Mouse (Mus musculus) megakaryocyte, embryonic 14.5 days (primary cell): Measurements from ENCODE around the gene Ankdd1b. TPM values are rescaled to one million over a fixed set of nuclear protein-coding genes. Genes with fewer than 3 reads are reported as not detected.

Experiments used
- H3K27me3 ChIP-seq: replicated peaks from 2 replicates; pipeline ENCODE3; 2012; ENCODE audit warnings: inconsistent platforms
- H3K36me3 ChIP-seq: replicated peaks from 2 replicates; pipeline ENCODE3; 2012; ENCODE audit warnings: low read length, inconsistent platforms, mixed read lengths
- H3K4me1 ChIP-seq: 2 replicates; pipeline ENCODE4 v1.6.1; 2012; ENCODE audit warnings: inconsistent platforms
- H3K4me3 ChIP-seq: replicated peaks from 2 replicates; pipeline ENCODE3; 2012; ENCODE audit warnings: moderate library complexity, mild to moderate bottlenecking, inconsistent platforms
- H3K9me3 ChIP-seq: 2 replicates; pipeline ENCODE4 v1.6.1; 2012; ENCODE audit warnings: inconsistent platforms
- FLI1 ChIP-seq: IDR thresholded peaks from 2 replicates; pipeline ENCODE4 v1.6.1; 2012; ENCODE audit warnings: low read length, inconsistent platforms, mixed read lengths
- GATA1 ChIP-seq: IDR thresholded peaks from 3 replicates; pipeline ENCODE4 v1.6.1; 2012; ENCODE audit warnings: mixed read lengths, low read length, inconsistent platforms, borderline replicate concordance
- polyA plus RNA-seq: library from polyadenylated mRNA; stranded (reverse); fragments of >175 nt; gene quantifications from 2 replicates; pipeline ENCODE4 v1.2.3, GENCODE M21; 2012; ENCODE audit warnings: low replicate concordance; ENCODE audit not compliant: insufficient read depth

Ankdd1b gene
- polyA plus RNA-seq, 1 experiment, result not detected

DNA sequence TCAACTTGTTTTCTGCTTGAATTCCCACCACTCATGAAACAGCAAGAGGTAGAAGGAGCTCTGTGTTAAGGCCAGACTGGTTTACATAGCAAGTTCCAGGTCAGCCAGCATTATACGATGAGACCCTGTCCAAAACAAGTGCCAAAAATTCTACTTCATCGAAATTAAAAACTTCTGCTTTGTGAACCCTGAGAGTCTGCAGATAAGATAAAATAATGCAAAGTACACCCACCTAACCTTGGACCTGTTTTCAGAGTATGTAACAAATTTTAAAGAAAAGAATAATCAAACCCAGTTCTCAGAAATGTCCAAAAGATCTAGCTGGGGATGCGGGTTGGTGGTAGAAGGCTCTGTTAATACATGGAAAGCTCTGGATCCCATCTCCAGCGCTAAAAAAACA lies 12.4 kb downstream of the Ankdd1b start:
- Histone ChIP-seq H3K36me3 (no peaks in the 10 kb centered on the region), H3K4me1 (no peaks in the 10 kb centered on the region), H3K9me3 (no peaks in the 10 kb centered on the region), H3K4me3 (no peak overlapping the region), H3K27me3 (peaks cover 12% of the 10 kb centered on the region)
- TF ChIP-seq FLI1 (no peak), GATA1 (no peak)

DNA sequence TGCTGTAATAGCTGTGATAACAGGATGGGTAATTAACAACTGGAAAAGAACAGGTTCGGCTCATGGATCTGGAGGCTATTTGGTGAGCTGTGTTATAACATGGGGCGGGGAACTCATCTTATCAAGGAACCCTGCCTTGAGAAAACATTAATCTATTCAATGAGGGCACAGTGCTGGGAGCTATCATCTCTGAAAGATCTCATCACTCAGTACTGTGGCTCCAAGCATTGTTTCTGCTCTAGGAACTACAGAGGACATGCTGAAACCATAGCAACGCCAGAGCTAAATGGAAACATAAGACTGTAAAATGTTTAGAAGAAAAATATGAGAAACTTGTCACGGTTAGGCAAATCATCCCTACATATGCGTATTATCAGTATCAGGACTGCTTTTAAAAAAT lies 13.0 kb downstream of the Ankdd1b start:
- Histone ChIP-seq H3K9me3 (no peaks in the 10 kb centered on the region), H3K27me3 (peaks cover 12% of the 10 kb centered on the region), H3K4me1 (no peaks in the 10 kb centered on the region), H3K36me3 (no peaks in the 10 kb centered on the region), H3K4me3 (no peak overlapping the region)
- TF ChIP-seq GATA1 (no peak), FLI1 (no peak)

DNA sequence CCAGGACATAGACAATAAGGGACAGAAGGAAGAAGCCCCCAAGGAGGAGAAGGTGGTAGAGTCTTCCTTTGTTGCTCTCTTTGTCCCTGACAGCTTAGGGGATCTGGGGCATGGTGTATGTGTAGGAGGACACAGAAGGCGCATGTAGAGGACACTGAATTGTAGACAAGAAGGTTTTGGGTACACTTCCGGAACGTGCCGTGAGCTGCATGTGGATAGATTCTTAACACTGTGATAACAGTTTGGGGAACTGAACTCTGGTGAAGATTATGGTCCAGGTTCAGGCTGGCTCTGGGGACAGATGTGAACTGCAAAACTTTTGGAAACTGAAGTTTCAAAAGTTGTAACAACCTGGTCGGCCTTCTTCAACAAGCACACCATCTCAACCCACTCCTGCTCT lies 13.4 kb downstream of the Ankdd1b start:
- Histone ChIP-seq H3K27me3 (peaks cover 14% of the 10 kb centered on the region), H3K4me3 (no peak overlapping the region), H3K4me1 (no peaks in the 10 kb centered on the region), H3K9me3 (no peaks in the 10 kb centered on the region), H3K36me3 (no peaks in the 10 kb centered on the region)
- TF ChIP-seq FLI1, result no peak
- TF ChIP-seq GATA1, result no peak

DNA sequence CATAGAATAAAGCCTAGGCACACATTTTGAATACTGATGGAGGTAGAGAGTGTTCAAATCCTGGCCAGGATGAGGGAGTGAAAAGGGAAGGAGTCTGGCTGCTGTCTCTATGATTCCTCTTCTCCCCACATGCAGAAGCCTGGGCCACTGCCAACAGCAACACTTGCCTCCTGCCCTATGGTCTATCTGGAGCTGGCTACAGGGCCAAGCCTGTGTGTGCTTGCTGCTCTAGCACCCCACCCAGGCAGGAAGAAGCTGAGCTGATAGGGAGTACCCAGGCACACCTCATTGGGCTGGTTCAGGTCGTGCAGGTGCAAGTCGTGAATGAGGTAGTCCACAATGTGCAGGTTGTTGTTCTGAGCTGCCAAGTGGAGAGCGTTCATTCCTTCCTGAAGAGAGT lies 16.7 kb downstream of the Ankdd1b start:
- TF ChIP-seq FLI1 (no peak), GATA1 (no peak)
- no peaks in the 10 kb centered on the region for H3K4me1 ChIP-seq
- H3K4me3 ChIP-seq, result no peak overlapping the region
- H3K9me3 ChIP-seq, result no peaks in the 10 kb centered on the region
- peaks cover 10% of the 10 kb centered on the region for H3K27me3 ChIP-seq
- H3K36me3 ChIP-seq, result no peaks in the 10 kb centered on the region

DNA sequence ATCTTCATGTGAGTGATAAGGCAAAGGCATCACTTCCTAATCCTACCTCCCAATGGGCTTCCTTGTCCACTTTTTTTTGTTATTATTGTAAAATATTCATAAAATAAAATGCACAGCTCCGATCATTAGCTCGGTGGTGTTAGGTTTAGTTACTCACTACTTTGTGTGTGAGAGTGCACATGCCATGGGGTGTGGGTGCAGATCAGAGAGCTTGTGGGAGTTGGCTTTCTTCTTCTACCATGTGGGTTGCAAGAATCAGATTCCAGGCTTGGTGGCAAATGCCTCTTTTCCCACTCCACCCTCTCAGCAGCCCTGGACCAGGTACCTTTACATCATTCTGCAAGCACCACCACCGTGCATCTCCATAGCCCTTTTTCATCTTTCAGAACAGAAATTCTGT lies 18.4 kb downstream of the Ankdd1b start:
- no peak for TF ChIP-seq FLI1
- no peak for TF ChIP-seq GATA1
- no peaks in the 10 kb centered on the region for H3K9me3 ChIP-seq
- no peaks in the 10 kb centered on the region for H3K4me1 ChIP-seq
- peaks cover 10% of the 10 kb centered on the region for H3K27me3 ChIP-seq
- H3K36me3 ChIP-seq, result no peaks in the 10 kb centered on the region
- no peak overlapping the region for H3K4me3 ChIP-seq

DNA sequence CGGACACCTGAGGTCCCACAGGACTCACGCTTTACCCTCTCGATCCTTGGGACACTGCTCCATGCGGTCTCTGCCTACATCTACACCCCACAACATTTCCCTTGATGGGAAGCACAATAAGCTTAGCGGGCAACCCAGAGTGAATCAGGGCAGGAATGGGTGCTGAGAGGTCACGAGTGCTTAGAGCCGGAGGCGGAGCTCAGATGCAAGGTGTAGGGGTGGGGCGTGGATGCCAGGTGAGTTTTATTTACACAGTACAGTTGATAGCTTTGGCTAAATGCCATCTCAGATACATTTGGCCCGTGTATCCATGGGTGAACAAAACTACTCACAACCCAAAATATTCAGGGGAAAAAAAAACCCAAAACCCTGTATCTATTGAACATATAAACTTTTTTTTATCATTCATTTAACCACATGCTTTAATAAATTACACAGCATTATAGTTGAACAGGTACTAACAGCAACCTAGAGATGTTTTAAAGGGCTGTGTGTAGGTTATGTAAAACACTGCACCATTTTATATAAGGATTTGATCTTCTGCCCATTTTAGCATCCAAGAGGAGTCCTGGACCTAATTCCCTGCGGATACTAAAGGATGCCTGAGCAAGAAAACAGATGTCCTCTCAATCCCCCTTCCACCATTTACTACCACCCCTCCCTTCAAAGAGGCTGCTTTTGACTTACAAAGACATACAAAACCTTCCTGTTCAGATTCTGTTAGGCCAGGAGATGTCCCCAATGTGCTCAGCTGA lies 19.4 kb downstream of the Ankdd1b start:
- Histone ChIP-seq H3K9me3 (no peaks in the 10 kb centered on the region), H3K27me3 (peaks cover 8% of the 10 kb centered on the region), H3K4me1 (no peaks in the 10 kb centered on the region), H3K36me3 (no peaks in the 10 kb centered on the region), H3K4me3 (no peak overlapping the region)
- TF ChIP-seq GATA1, result no peak
- no peak for TF ChIP-seq FLI1

DNA sequence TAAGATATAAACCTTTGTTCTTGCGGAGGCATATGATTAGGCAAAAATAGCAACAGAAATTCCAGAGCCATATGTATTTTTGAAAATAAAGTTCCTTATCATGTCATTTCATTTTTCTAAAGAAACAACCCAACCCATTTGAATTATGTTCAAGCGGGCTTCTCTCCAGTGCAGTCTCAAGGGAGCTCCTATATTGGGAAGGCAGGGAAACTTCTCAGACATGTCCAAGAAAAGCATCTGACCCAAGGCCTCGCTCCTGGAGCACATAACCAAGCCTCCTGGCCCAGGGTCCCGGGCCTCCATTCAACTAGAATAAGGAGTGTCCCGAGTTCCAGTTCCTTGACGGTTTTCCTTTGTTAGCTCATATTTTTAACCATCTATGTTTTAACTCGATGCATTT lies 20.1 kb downstream of the Ankdd1b start:
- no peaks in the 10 kb centered on the region for H3K4me1 ChIP-seq
- no peaks in the 10 kb centered on the region for H3K36me3 ChIP-seq
- H3K9me3 ChIP-seq, result no peaks in the 10 kb centered on the region
- no peak overlapping the region for H3K4me3 ChIP-seq
- TF ChIP-seq GATA1 (no peak), FLI1 (no peak)
- H3K27me3 ChIP-seq, result peaks cover 10% of the 10 kb centered on the region

DNA sequence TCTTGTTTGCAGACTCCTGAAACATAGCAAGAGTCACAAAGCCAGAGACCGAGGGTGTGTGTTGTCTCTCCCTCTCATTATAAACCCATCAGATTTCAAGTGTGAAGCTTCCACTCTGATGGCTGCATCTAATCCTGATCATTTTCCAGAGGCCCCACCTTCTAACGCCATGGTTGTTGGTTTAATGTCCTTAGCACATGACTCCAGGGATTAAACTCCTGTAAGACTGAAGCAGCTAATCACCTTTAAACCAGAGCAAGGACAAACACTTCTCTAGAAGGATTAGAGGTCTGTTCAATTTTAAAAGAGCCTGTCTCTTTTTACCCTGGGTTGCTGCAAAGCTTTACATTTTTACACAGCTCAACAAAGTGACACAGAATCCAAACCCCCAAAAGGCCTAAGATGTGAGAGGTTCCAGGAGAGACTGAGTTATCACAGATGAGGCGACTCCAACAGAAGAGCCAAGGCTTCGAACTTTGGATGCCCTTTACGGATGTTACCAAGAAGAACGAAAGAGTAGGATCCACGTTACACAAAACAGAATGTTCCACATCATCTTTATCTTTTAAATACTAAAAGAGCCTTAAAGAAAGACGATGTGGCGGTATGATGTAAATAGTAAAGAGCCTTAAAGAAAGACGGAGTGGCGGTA lies 20.7 kb downstream of the Ankdd1b start:
- no peaks in the 10 kb centered on the region for H3K36me3 ChIP-seq
- TF ChIP-seq FLI1 (no peak), GATA1 (no peak)

DNA sequence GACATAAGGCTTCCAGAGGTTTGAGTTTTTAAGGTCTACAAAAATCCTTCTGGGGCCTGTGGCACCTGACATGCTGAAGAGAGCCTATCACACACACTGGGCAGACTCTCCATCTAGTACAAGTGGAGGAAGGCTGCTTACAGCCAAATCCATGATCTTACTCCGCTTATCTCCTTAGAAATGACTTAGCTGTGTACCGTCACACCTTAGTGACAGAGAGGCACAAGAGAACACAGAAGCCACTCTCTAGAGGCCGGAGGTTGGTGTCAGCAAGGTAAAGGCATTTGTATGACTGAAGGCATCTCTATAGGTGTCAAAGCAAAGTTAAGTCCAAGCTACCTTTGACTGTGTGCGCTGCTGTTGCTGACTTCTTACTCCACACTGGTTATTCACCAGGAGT lies 30.6 kb downstream of the Ankdd1b start:
- no peak for TF ChIP-seq FLI1
- TF ChIP-seq GATA1, result no peak
- Histone ChIP-seq H3K36me3 (no peaks in the 10 kb centered on the region), H3K4me3 (no peak overlapping the region), H3K9me3 (peaks cover 7% of the 10 kb centered on the region), H3K4me1 (peaks cover 15% of the 10 kb centered on the region), H3K27me3 (peaks cover 1% of the 10 kb centered on the region)

More for the DNA sequence above, 20.7 kb downstream of the Ankdd1b start:
- Histone ChIP-seq H3K4me1 (no peaks in the 10 kb centered on the region), H3K27me3 (peaks cover 10% of the 10 kb centered on the region), H3K4me3 (no peak overlapping the region), H3K9me3 (no peaks in the 10 kb centered on the region)

DNA sequence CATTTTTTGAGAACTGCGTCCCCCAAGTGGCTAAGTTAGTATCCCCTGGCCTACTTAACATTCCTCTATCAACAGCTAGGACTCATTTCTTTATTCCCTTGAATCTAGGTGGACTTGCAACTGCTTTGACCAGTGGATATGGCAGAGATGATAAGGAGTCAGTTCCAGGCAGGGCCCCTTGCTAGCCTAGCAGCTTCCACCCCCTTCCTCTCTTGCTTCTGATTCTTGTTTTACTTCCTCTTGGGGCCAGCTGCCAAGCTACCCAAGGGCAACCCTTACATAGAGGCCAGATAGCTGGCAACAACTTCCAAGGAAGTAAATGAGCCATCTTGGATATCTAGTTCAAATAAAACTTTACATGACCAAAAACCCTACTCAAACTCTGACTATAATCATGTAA lies 34.1 kb downstream of the Ankdd1b start:
- Histone ChIP-seq H3K27me3 (no peaks in the 10 kb centered on the region), H3K36me3 (no peaks in the 10 kb centered on the region), H3K4me3 (no peak overlapping the region), H3K4me1 (peaks cover 45% of the 10 kb centered on the region), H3K9me3 (peaks cover 7% of the 10 kb centered on the region)
- no peak for TF ChIP-seq GATA1
- no peak for TF ChIP-seq FLI1

DNA sequence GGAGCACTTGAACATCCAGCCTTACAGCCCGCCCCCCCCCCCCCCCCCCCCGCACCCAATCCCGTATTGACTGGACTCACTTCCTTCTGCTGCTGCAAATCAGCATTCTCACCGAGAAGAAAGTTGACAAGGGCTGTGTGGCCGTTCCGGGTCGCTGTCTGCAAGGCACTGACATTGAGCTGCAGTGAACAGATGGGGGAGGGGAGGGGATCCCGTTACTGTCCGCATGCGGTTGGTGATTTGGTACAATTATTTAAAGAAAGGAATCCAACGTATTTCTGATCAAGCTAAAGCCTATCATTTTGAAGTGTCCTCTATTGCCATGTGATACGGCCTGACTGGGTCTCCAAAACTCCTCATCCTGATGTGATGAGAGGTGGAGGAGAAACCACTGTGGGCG lies 35.2 kb downstream of the Ankdd1b start:
- H3K27me3 ChIP-seq, result no peaks in the 10 kb centered on the region
- peaks cover 50% of the 10 kb centered on the region for H3K4me1 ChIP-seq
- no peak for TF ChIP-seq GATA1
- no peak for TF ChIP-seq FLI1
- H3K9me3 ChIP-seq, result peaks cover 7% of the 10 kb centered on the region
- H3K36me3 ChIP-seq, result no peaks in the 10 kb centered on the region
- H3K4me3 ChIP-seq, result no peak overlapping the region
